Mouse (Mus musculus) embryonic facial prominence, embryonic 14.5 days (tissue): Measurements from ENCODE around the gene Slc25a23. TPM values are rescaled to one million over a fixed set of nuclear protein-coding genes. Genes with fewer than 3 reads are reported as not detected.

ENCODE experiments used
- ATAC-seq: fragments of 200-750 bp; cut with Nextera tagmentation; 2 replicates; pipeline ENCODE4 v1.8.0; 2017; ENCODE audit warnings: low read depth, moderate number of reproducible peaks, moderate TSS enrichment
- DNase-seq: peaks from one replicate; pipeline ENCODE4 v3.0.0-alpha.2; 2015; ENCODE audit warnings: low spot score
- H3K27ac ChIP-seq: fragments of 300-500 bp; sonication (generic); replicated peaks from 2 replicates; pipeline ENCODE4 v1.5.1; 2014; ENCODE audit warnings: low read depth, mild to moderate bottlenecking, low read length, moderate library complexity
- H3K27me3 ChIP-seq: fragments of 300-500 bp; sonication (generic); replicated peaks from 2 replicates; pipeline ENCODE4 v1.6.1; 2014; ENCODE audit warnings: low read length; ENCODE audit not compliant: control insufficient read depth, insufficient read depth
- H3K36me3 ChIP-seq: fragments of 300-500 bp; sonication (generic); 2 replicates; pipeline ENCODE4 v1.6.1; 2014; ENCODE audit warnings: low read length, mixed read lengths; ENCODE audit not compliant: control insufficient read depth, insufficient read depth
- H3K4me1 ChIP-seq: fragments of 300-500 bp; sonication (generic); 2 replicates; pipeline ENCODE4 v1.6.1; 2014; ENCODE audit warnings: antibody characterized with exemption, low read length; ENCODE audit not compliant: control insufficient read depth, insufficient read depth
- H3K4me2 ChIP-seq: fragments of 300-500 bp; sonication (generic); 2 replicates; pipeline ENCODE4 v1.6.1; 2014; ENCODE audit warnings: low read depth, mild to moderate bottlenecking, low read length, moderate library complexity, mixed read lengths
- H3K4me3 ChIP-seq: fragments of 300-500 bp; sonication (generic); 2 replicates; pipeline ENCODE4 v1.5.1; 2014; ENCODE audit warnings: low read depth, mild to moderate bottlenecking, low read length
- H3K9ac ChIP-seq: fragments of 300-500 bp; sonication (generic); 2 replicates; pipeline ENCODE4 v1.6.1; 2014; ENCODE audit warnings: low read depth, mild to moderate bottlenecking, low read length, moderate library complexity, mixed read lengths
- H3K9me3 ChIP-seq: fragments of 300-500 bp; sonication (generic); 2 replicates; pipeline ENCODE4 v1.6.1; 2016; ENCODE audit warnings: low read length; ENCODE audit not compliant: control insufficient read depth
- WGBS: fragments of 180-500 bp; shearing (Covaris S2); extraction: QIAGEN DNeasy Blood & Tissue Kit; methylation state at CpG from one replicate; pipeline ENCODE4 v1.1.7; 2014; 5-methylcytosine and 5-hydroxymethylcytosine counted together
- polyA plus RNA-seq: library from polyadenylated mRNA; unstranded; fragments of >200 nt; fragmentation: Nextera tagmentation; extraction: Ambion mirVana; gene quantifications from 2 replicates; pipeline ENCODE4 v1.2.1, GENCODE M21; 2014

The Slc25a23 gene
- polyA plus RNA-seq, 1 experiment from 2014 or later, result 7.8 TPM

DNA sequence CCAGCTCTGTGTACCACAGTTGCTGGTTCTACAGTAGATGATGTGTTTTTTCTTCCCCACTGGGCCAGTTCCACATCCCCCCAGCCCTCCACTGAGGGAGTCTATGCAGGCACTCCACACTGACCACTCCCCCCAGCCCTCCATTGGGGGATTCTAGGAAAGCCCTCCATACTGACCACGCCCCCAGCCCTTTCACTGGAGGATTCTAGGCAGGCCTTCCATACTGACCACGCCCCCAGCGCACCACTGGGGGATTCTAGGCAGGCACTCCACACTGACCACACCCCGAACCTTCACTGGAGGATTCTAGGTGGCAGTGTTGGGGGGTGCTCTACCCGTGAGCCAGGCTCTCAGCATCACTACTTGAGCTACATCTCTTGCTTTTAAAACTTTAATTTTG is 12.3 kb downstream of the Slc25a23 start:
- Histone ChIP-seq H3K36me3 (peaks cover 9% of the 10 kb centered on the region), H3K9ac (no peak overlapping the region), H3K4me1 (no peaks in the 10 kb centered on the region), H3K9me3 (no peaks in the 10 kb centered on the region), H3K4me3 (no peak overlapping the region), H3K4me2 (no peak overlapping the region), H3K27me3 (no peaks in the 10 kb centered on the region), H3K27ac (no peak overlapping the region)
- 33% methylated on average over 5 of the region's 5 CpGs for WGBS
- ATAC-seq (no peak; the same call in 1 of the 2 replicates), DNase-seq (no peak)

DNA sequence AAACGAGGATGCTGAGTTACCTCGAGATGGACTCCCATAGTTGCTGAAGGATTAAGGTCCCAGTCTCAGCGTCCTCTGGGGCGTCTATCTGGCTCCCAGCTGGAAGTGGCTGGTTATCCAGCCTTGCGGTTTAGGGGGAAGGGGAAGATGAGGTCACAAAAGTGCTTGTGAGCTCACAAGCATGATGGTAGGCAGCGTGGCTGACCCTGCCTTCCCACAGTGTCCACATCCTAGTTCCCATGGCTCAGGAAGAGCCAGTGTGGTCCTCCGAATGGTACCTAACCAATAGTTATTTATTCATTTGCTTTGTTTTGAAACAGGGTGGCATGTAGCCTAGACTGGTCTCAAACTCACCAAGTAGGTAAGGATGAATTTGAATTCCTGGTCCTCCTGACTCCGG is 18.1 kb downstream of the Slc25a23 start, which contains the start of gene Slc25a41:
Gene Slc25a41, minus strand, starts transcription at position 101 of the 400 bp plus-strand sequence.
- no peaks in the 10 kb centered on the region for H3K9me3 ChIP-seq
- no peaks in the 10 kb centered on the region for H3K4me1 ChIP-seq
- DNase-seq, result no peak
- H3K4me2 ChIP-seq, result no peak within 1 kb of the TSS
- no peak for ATAC-seq
- WGBS, result 76% methylated on average over 8 of the region's 8 CpGs
- no peak within 1 kb of the TSS for H3K9ac ChIP-seq
- H3K4me3 ChIP-seq, result no peak within 1 kb of the TSS
- H3K36me3 ChIP-seq, result peaks cover 5% of the 10 kb centered on the region; the same call in 1 of the 2 replicates
- peaks cover 3% of the 10 kb centered on the region; the same call in 1 of the 2 replicates for H3K27me3 ChIP-seq
- H3K27ac ChIP-seq, result no peak within 1 kb of the TSS

DNA sequence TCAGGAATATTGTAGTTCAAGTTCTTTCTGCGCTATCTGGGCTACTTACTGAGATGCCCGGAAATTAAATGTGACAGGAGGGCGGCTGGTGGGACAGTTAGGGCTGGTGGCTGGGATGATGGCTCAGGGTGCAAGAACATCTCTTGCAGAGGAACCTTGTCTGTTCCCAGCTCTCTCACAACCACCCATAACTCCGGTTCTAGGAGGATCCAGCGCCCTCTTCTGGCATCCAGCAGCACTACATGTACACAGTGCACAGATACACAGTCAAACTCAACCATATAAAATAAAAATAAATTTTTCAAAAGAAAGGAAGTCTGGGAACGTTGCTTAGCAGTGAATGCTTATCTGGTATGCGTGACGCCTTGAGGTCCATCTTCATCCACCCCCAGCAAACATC is 20.7 kb downstream of the Slc25a23 start:
- ATAC-seq, result no peak
- 39% methylated on average over 8 of the region's 8 CpGs for WGBS

DNA sequence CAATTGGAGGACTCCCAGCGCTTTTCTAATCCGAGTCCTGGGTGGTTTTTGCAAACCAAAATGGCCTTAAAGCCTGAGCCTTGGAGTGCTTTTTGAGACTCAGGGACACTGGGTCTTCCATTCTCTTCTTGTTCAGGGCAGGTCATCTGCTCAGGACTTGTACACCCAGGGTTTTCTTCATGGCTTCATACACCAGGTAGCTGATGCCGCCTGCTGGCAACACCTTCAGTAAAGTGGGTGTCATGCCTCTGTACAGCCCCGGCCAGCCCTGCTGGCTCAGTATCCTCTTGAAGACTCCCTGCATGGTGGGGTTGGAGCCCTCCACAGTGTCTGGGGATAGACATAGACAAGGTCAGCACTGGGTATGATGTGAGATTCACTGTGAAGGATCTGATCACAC is 26.8 kb downstream of the Slc25a23 start:
- H3K4me3 ChIP-seq, result peak overlapping the region; percentile 46; the same call in 1 of the 2 replicates
- H3K4me2 ChIP-seq, result peak overlapping the region; percentile 66; the same call in 1 of the 2 replicates
- no peaks in the 10 kb centered on the region for H3K27me3 ChIP-seq
- DNase-seq (no peak), ATAC-seq (no peak)
- WGBS, result 89% methylated on average over 4 of the region's 4 CpGs
- H3K4me1 ChIP-seq, result peaks cover 13% of the 10 kb centered on the region
- H3K9me3 ChIP-seq, result no peaks in the 10 kb centered on the region
- no peak overlapping the region for H3K27ac ChIP-seq
- peaks cover 9% of the 10 kb centered on the region for H3K36me3 ChIP-seq
- H3K9ac ChIP-seq, result no peak overlapping the region

More for the DNA sequence above, 20.7 kb downstream of the Slc25a23 start:
- H3K9me3 ChIP-seq, result no peaks in the 10 kb centered on the region
- H3K4me2 ChIP-seq, result no peak overlapping the region
- no peak overlapping the region for H3K9ac ChIP-seq
- no peaks in the 10 kb centered on the region for H3K36me3 ChIP-seq
- no peaks in the 10 kb centered on the region for H3K4me1 ChIP-seq
- H3K27ac ChIP-seq, result no peak overlapping the region
- peaks cover 3% of the 10 kb centered on the region; the same call in 1 of the 2 replicates for H3K27me3 ChIP-seq
- DNase-seq, result no peak
- no peak overlapping the region for H3K4me3 ChIP-seq

DNA sequence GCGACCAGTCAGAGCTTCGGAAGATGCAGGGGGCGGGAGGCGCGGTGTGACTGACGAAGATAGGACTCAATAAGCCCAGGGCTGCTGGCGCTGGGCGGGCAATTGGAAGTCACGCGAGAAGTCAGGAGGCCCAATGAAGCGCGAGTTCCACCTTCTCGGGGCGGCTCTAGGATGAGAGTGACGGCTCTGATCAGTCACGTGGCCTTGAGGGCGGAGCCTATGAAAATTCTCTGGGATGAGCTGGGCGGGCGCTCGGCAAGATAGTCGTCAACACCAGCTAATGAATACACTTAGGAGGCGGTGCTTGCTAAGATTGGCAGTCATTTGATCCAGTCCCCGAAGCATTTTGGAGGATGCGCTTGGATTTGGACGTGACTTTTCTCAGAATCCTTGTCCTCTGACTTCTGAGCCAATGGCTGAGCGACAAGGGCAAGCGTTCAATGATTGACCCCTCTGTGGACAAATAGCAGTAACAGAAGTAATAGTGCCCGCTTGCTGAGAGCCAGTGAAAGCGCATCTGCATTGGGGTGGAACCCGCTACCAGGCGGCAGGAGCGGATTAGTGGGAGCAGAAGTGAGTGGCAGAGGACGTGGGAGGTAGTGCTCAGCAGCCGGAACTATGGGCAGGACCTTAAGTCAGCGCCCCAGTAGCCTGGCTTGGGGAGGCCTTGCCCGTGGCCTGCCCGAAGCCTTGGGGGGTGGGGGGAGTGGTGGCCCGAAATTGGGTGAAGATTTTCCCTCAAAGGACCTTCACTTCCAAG is 27.8 kb downstream of the Slc25a23 start:
- Histone ChIP-seq H3K4me3 (peak overlapping the region; percentile 99), H3K4me2 (peak overlapping the region; percentile 66), H3K27me3 (no peaks in the 10 kb centered on the region), H3K27ac (peak overlapping the region; percentile 92), H3K9me3 (no peaks in the 10 kb centered on the region), H3K36me3 (peaks cover 19% of the 10 kb centered on the region), H3K9ac (peak overlapping the region; percentile 65), H3K4me1 (peaks cover 13% of the 10 kb centered on the region)
- ATAC-seq, result peak; percentile 95
- under 1% methylated on average over 30 of the region's 38 CpGs for whole genome bisulfite sequencing
- peak; percentile 100 for DNase-seq

DNA sequence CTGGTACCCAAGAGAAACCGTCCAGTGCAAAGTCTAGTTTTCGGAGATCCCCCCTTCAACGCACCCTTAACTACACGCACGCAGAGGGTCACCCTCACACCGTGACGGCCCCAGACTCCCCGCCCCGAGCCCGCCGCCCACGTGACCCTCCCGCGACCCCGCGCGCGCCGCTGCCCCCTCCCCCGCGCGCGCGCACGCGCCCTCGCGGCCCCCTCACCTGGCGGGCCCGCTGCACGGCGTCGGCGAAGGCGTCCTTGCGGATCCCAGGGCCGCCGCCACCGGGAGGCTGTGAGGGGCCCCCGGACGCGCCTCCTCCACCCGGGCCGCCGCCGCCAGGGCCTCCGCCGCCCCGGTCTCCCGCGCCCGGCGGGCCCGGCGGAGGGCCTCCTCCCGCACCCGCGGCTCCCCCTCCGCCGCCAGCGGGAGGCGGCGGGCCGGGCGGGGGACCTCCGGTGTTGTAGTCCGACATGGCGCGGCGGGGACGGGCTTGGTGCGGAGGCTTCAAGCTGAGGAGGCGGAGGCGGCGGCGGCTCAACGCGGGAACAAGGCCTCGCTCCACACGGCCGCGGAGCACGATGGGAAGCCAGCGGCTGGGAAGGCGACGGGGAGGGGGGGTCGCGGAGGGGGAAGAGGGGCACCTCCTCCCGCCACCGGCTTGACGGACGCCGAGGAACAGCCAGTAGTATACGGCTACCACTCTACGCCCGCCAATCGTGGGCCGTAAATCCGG is 28.6 kb downstream of the Slc25a23 start, which contains the start of gene Khsrp:
Gene Khsrp, minus strand, starts transcription at position 592 of the 730 bp plus-strand sequence.
- ATAC-seq, result no peak
- Histone ChIP-seq H3K4me1 (peaks cover 13% of the 10 kb centered on the region), H3K4me2 (peak within 1 kb of the TSS; percentile 93), H3K36me3 (peaks cover 27% of the 10 kb centered on the region), H3K9ac (peak within 1 kb of the TSS; percentile 100), H3K27me3 (no peaks in the 10 kb centered on the region), H3K9me3 (no peaks in the 10 kb centered on the region), H3K4me3 (peak within 1 kb of the TSS; percentile 99), H3K27ac (peak within 1 kb of the TSS; percentile 94)
- peak; percentile 41 for DNase-seq
- 0% methylated on average over 7 of the region's 99 CpGs for WGBS

DNA sequence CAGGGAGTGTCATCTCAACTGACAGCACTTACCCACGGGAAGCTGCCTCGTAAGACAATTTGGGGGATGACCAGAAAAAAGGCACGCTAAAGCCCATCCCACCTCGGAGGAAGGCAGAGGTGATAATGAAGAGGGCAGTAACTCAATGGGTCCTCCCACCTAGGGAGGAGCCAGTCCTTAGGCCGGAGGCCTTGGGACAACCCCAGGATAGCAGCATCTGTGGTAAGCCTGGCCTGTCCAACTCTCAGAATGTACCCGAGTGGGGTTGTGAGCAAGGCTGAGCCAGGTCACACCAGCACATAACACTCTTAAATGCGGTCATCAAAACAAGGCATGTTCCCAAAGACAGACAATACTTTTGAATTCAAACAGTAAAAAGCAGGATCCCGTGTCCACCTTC is 30.0 kb downstream of the Slc25a23 start:
- no peaks in the 10 kb centered on the region for H3K9me3 ChIP-seq
- peak overlapping the region; percentile 100; the same call in 1 of the 2 replicates for H3K9ac ChIP-seq
- no peak overlapping the region for H3K27ac ChIP-seq
- H3K4me1 ChIP-seq, result peaks cover 13% of the 10 kb centered on the region
- WGBS, result 43% methylated on average over 8 of the region's 8 CpGs
- peak overlapping the region; percentile 99 for H3K4me3 ChIP-seq
- DNase-seq (no peak), ATAC-seq (no peak)
- H3K36me3 ChIP-seq, result peaks cover 41% of the 10 kb centered on the region
- no peaks in the 10 kb centered on the region for H3K27me3 ChIP-seq
- H3K4me2 ChIP-seq, result peak overlapping the region; percentile 93

DNA sequence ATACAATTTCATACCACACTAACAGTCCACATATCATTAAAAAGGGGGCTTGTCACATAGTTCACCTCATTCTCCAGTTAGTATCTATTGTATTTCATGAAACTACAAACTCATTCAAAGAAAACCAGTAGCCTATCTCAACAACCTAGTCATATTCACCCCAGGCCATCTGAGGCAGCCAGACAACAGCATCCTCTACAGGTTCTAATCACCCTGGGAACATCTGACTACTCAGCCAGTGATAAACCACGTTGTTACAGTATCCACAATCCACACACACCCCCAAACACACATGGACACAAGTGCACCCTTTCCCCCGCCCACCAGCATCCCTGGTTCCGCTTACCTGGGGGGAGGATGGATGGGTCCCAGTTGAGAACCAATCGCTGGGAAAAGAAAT is 32.2 kb downstream of the Slc25a23 start:
- Histone ChIP-seq H3K9ac (no peak overlapping the region), H3K4me2 (no peak overlapping the region), H3K9me3 (no peaks in the 10 kb centered on the region), H3K4me3 (no peak overlapping the region), H3K4me1 (peaks cover 13% of the 10 kb centered on the region), H3K36me3 (peaks cover 63% of the 10 kb centered on the region), H3K27ac (no peak overlapping the region), H3K27me3 (no peaks in the 10 kb centered on the region)
- ATAC-seq (no peak), DNase-seq (no peak)
- 87% methylated on average over 4 of the region's 4 CpGs for WGBS
